Mouse (Mus musculus): Measurements from ENCODE around the gene Vti1a. TPM values are rescaled to one million over a fixed set of nuclear protein-coding genes. Genes with fewer than 3 reads are reported as not detected.

The Vti1a gene
- total and polyA plus RNA-seq, 3 experiments = 7.7 to 33.2 (median 33.0) TPM

DNA sequence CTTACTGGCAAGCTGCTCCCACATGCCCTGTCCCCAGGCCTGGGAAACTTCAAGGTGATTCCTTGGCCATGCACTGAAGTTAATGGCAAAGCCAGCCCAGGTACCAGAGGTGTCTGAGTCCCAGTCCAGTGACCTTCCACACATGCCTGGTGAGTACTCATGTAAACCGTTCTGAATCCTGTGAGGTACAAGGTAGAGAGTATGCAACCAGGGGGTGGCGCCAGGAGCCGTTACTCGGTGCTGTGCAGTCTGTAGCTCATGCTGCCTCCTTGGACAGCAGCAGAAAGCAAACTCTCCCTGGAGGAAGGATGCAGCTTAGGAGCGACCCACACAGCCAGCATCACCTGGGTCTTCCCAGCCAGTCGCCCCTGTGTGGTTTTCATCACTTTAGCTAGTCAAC, 221.6 kb downstream of the Vti1a start:
- ATAC-seq (ENCODE audit: extremely low read depth, insufficient number of reproducible peaks, low FRiP score, poor library complexity, severe bottlenecking) = no peak
- DNase-seq (ENCODE audit: low spot score) = no peak
- Histone ChIP-seq H3K36me3 (replicated peaks) (peaks cover 51% of the 10 kb centered on the region), H3K27me3 (ENCODE audit: insufficient read depth, low read length) (no peaks in the 10 kb centered on the region), H3K4me1 (ENCODE audit: insufficient read depth, low read depth, low read length) (no peaks in the 10 kb centered on the region), H3K9me3 (replicated peaks) (no peaks in the 10 kb centered on the region), H3K4me3 (ENCODE audit: low read depth, low read length) (no peak overlapping the region)
- TF ChIP-seq GATA1 (IDR thresholded peaks at IDR 0.05; ENCODE audit: borderline replicate concordance, low read length) (no peak), GATA2 (IDR thresholded peaks at IDR 0.05; ENCODE audit: borderline replicate concordance, low read depth, low read length) (no peak), CTCF (IDR thresholded peaks at IDR 0.05; ENCODE audit: low read depth, low read length) (no peak), TAL1 (conservative IDR thresholded peaks at IDR 0.05; ENCODE audit: low read depth, low read length) (no peak), POLR2AphosphoS5 (IDR thresholded peaks at IDR 0.05; ENCODE audit: insufficient replicate concordance, low read depth, low read length) (no peak)

DNA sequence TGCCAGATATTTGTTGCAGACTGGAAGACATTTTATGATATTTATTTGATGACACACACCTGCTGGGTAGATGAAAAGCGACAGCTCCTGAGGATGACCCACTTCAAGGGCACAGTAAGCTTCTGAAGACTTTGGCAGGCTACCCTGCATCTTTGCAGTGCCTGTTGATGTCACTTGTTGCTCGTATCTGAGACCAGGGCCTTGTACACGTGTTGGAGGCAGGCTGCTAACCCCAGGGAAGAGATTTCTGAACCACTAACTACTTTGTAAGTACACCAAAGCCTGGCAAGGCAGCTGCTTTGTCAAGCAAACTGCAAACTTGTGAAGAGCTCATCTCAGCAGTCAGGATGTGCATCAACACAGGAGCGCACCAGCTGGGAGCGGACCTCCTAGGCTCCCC, 225.5 kb downstream of the Vti1a start:
- DNase-seq (ENCODE audit: low spot score) = no peak
- no peak for TF ChIP-seq GATA2 (IDR thresholded peaks at IDR 0.05; ENCODE audit: borderline replicate concordance, low read depth, low read length)
- H3K9me3 ChIP-seq (replicated peaks) = no peaks in the 10 kb centered on the region
- no peak for ATAC-seq (ENCODE audit: extremely low read depth, insufficient number of reproducible peaks, low FRiP score, poor library complexity, severe bottlenecking)
- H3K27me3 ChIP-seq (ENCODE audit: insufficient read depth, low read length) = no peaks in the 10 kb centered on the region
- H3K4me1 ChIP-seq (ENCODE audit: insufficient read depth, low read depth, low read length) = peaks cover 16% of the 10 kb centered on the region
- H3K36me3 ChIP-seq (replicated peaks) = peaks cover 53% of the 10 kb centered on the region
- H3K4me3 ChIP-seq (ENCODE audit: low read depth, low read length) = no peak overlapping the region

DNA sequence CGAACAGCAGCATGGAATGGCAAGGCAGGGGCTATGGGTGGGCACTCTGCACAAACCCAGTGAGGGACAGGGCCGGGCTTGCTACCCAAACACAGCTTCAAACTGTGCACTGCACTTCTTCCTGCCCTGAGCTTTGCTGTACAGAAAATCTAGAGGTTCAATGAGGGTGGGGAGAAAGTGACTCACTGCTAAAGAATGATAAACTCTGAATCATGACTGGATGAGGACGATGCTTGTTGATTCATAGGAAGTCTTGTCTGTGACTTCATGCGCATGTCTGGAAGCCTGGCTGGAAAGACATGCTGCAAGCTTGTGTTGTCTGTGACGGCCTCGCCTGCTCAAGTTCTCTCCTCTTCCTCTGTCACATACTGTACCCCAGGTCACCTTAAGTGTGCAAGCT, 226.4 kb downstream of the Vti1a start:
- H3K4me1 ChIP-seq (ENCODE audit: insufficient read depth, low read depth, low read length) = peaks cover 16% of the 10 kb centered on the region
- TF ChIP-seq POLR2AphosphoS5 (IDR thresholded peaks at IDR 0.05; ENCODE audit: insufficient replicate concordance, low read depth, low read length) (no peak), GATA2 (IDR thresholded peaks at IDR 0.05; ENCODE audit: borderline replicate concordance, low read depth, low read length) (no peak), CTCF (IDR thresholded peaks at IDR 0.05; ENCODE audit: low read depth, low read length) (no peak), GATA1 (IDR thresholded peaks at IDR 0.05; ENCODE audit: borderline replicate concordance, low read length) (no peak), TAL1 (conservative IDR thresholded peaks at IDR 0.05; ENCODE audit: low read depth, low read length) (no peak)
- H3K9me3 ChIP-seq (replicated peaks) = no peaks in the 10 kb centered on the region
- H3K36me3 ChIP-seq (replicated peaks) = peaks cover 53% of the 10 kb centered on the region
- no peaks in the 10 kb centered on the region for H3K27me3 ChIP-seq (ENCODE audit: insufficient read depth, low read length)
- DNase-seq (ENCODE audit: low spot score) (no peak), ATAC-seq (ENCODE audit: extremely low read depth, insufficient number of reproducible peaks, low FRiP score, poor library complexity, severe bottlenecking) (no peak)
- no peak overlapping the region for H3K4me3 ChIP-seq (ENCODE audit: low read depth, low read length)

DNA sequence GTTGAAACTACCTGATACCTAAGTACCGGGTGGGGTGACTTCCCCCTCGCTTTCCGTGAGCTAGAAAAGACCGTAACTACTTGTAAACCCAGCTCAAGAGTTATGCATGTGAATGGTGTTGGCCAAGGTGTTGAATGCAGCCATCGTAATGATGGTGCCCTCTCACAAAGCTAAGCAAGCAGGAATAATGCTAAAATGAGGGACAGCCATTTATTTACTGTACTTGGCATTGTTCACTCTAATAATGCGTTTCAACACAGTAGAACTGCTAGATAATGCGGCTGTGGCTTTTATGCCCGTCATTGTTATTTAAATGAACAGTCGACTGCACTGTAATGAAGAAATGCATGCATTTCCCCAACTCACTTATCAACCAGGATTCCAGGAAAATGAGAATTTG, 227.1 kb downstream of the Vti1a start:
- ATAC-seq (ENCODE audit: extremely low read depth, insufficient number of reproducible peaks, low FRiP score, poor library complexity, severe bottlenecking) (no peak), DNase-seq (ENCODE audit: low spot score) (no peak)
- no peaks in the 10 kb centered on the region for H3K9me3 ChIP-seq (replicated peaks)
- peaks cover 52% of the 10 kb centered on the region for H3K36me3 ChIP-seq (replicated peaks)
- H3K27me3 ChIP-seq (ENCODE audit: insufficient read depth, low read length) = no peaks in the 10 kb centered on the region
- H3K4me1 ChIP-seq (ENCODE audit: insufficient read depth, low read depth, low read length) = peaks cover 17% of the 10 kb centered on the region
- TF ChIP-seq GATA1 (IDR thresholded peaks at IDR 0.05; ENCODE audit: borderline replicate concordance, low read length) (no peak), CTCF (IDR thresholded peaks at IDR 0.05; ENCODE audit: low read depth, low read length) (no peak), TAL1 (conservative IDR thresholded peaks at IDR 0.05; ENCODE audit: low read depth, low read length) (no peak), GATA2 (IDR thresholded peaks at IDR 0.05; ENCODE audit: borderline replicate concordance, low read depth, low read length) (no peak), POLR2AphosphoS5 (IDR thresholded peaks at IDR 0.05; ENCODE audit: insufficient replicate concordance, low read depth, low read length) (no peak)
- H3K4me3 ChIP-seq (ENCODE audit: low read depth, low read length) = no peak overlapping the region

DNA sequence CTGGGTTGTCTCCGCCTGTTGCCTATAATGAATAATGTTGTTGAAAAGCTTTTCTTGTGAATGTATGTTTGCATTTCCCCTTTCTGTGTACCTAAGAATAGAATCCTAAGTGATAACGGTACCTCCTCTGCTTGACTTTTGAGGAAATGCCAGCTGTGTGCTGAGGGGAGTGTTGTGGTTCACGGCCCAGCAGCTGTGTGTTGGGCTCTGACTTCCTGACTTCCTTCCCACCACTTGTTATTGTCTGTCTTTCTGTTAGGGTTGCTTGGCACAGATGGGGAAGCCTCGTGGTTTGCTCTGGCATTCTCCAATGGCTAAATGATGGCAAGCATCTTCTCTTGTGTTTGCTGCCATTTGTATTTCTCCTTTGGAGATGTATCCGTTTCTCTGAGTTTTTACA, 228.4 kb downstream of the Vti1a start:
- peaks cover 48% of the 10 kb centered on the region for H3K36me3 ChIP-seq (replicated peaks)
- no peak for DNase-seq (ENCODE audit: low spot score)

DNA sequence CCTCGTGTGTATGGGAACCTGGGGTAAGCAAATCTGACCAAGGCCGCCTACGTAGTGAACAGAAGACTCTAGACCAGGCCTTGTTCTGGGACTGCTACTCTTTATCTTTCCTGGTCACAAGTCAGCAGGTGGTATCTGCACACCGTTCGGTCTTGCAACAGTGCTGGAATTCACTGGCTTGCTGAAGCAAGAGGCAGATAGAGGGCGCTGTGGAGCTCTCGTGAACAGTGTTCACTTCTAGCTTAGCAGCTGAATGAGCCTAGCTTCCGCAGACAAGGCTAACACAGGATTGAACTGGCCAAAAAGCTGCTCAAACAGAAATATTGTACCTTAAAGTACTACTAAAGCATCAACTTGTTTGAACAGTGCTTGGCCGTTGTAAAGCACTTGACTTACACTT, 229.4 kb downstream of the Vti1a start:
- Histone ChIP-seq H3K27me3 (ENCODE audit: insufficient read depth, low read length) (no peaks in the 10 kb centered on the region), H3K36me3 (replicated peaks) (peaks cover 49% of the 10 kb centered on the region), H3K4me1 (ENCODE audit: insufficient read depth, low read depth, low read length) (peaks cover 21% of the 10 kb centered on the region), H3K9me3 (replicated peaks) (no peaks in the 10 kb centered on the region), H3K4me3 (ENCODE audit: low read depth, low read length) (no peak overlapping the region)
- peak; percentile 24 for DNase-seq (ENCODE audit: low spot score)
- TF ChIP-seq GATA2 (IDR thresholded peaks at IDR 0.05; ENCODE audit: borderline replicate concordance, low read depth, low read length) (no peak), TAL1 (conservative IDR thresholded peaks at IDR 0.05; ENCODE audit: low read depth, low read length) (no peak), CTCF (IDR thresholded peaks at IDR 0.05; ENCODE audit: low read depth, low read length) (peak; percentile 67)
- no peak for ATAC-seq (ENCODE audit: extremely low read depth, insufficient number of reproducible peaks, low FRiP score, poor library complexity, severe bottlenecking)

More for the DNA sequence above, 228.4 kb downstream of the Vti1a start:
- ATAC-seq (ENCODE audit: extremely low read depth, insufficient number of reproducible peaks, low FRiP score, poor library complexity, severe bottlenecking) = 0 out of 2 replicates have a peak, but pooled peaks have one; percentile 34
- Histone ChIP-seq H3K4me3 (ENCODE audit: low read depth, low read length) (no peak overlapping the region), H3K9me3 (replicated peaks) (no peaks in the 10 kb centered on the region), H3K4me1 (ENCODE audit: insufficient read depth, low read depth, low read length) (peaks cover 21% of the 10 kb centered on the region), H3K27me3 (ENCODE audit: insufficient read depth, low read length) (no peaks in the 10 kb centered on the region)
- TF ChIP-seq GATA2 (IDR thresholded peaks at IDR 0.05; ENCODE audit: borderline replicate concordance, low read depth, low read length) = no peak
- TF ChIP-seq TAL1 (conservative IDR thresholded peaks at IDR 0.05; ENCODE audit: low read depth, low read length) = no peak
- TF ChIP-seq POLR2AphosphoS5 (IDR thresholded peaks at IDR 0.05; ENCODE audit: insufficient replicate concordance, low read depth, low read length) = no peak
- TF ChIP-seq CTCF (IDR thresholded peaks at IDR 0.05; ENCODE audit: low read depth, low read length) = no peak
- TF ChIP-seq GATA1 (IDR thresholded peaks at IDR 0.05; ENCODE audit: borderline replicate concordance, low read length) = no peak

DNA sequence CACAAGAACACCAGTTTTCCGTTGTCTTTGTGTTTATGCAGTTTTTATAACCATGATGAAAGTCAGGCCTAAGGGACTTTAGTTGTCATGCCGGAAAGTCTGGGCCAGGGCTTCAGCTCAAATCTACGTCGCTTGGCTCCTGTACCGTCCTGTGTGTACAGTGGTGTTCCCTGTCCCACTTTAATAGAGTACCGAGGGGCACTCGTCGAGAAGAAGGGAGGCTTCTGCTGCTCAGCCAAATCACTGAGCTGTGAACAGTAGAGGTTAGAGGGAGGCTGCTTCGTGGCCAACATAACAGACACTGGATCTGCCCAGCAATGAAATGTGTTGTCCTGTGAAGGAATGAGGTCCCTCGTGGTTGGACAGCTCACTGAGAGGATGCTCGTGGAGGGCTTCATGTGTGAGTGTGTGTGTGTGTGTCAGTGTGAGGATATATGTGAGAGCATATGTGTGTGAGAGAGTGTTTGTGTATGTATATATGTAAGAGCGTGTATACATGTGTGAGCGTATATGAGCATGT, 230.0 kb downstream of the Vti1a start:
- TF ChIP-seq TAL1 (conservative IDR thresholded peaks at IDR 0.05; ENCODE audit: low read depth, low read length) (no peak), GATA2 (IDR thresholded peaks at IDR 0.05; ENCODE audit: borderline replicate concordance, low read depth, low read length) (no peak), CTCF (IDR thresholded peaks at IDR 0.05; ENCODE audit: low read depth, low read length) (no peak), GATA1 (IDR thresholded peaks at IDR 0.05; ENCODE audit: borderline replicate concordance, low read length) (no peak), POLR2AphosphoS5 (IDR thresholded peaks at IDR 0.05; ENCODE audit: insufficient replicate concordance, low read depth, low read length) (no peak)
- no peak overlapping the region for H3K4me3 ChIP-seq (ENCODE audit: low read depth, low read length)
- peaks cover 21% of the 10 kb centered on the region for H3K4me1 ChIP-seq (ENCODE audit: insufficient read depth, low read depth, low read length)
- no peaks in the 10 kb centered on the region for H3K27me3 ChIP-seq (ENCODE audit: insufficient read depth, low read length)
- no peak for ATAC-seq (ENCODE audit: extremely low read depth, insufficient number of reproducible peaks, low FRiP score, poor library complexity, severe bottlenecking)
- H3K9me3 ChIP-seq (replicated peaks) = no peaks in the 10 kb centered on the region
- no peak for DNase-seq (ENCODE audit: low spot score)
- H3K36me3 ChIP-seq (replicated peaks) = peaks cover 55% of the 10 kb centered on the region
